Mouse (Mus musculus): ENCODE measurements at regions not wholly inside any gene's neighbourhood (a gene's known extent, or its start where the extent isn't known, plus 50 kb on each side); places are given as distances from the start of the nearest gene placed in this dataset.

GRCm38 (mm10) chr15:31087607-31088006 is 136.5 kb upstream of the Dap start:
- no peak for ATAC-seq (ENCODE audit: poor library complexity, severe bottlenecking)

- ATAC-seq (ENCODE audit: poor library complexity, severe bottlenecking), result no peak
Measured at GRCm38 (mm10) chr15:31091916-31092570, 132.1 kb upstream of the Dap start.

DNA sequence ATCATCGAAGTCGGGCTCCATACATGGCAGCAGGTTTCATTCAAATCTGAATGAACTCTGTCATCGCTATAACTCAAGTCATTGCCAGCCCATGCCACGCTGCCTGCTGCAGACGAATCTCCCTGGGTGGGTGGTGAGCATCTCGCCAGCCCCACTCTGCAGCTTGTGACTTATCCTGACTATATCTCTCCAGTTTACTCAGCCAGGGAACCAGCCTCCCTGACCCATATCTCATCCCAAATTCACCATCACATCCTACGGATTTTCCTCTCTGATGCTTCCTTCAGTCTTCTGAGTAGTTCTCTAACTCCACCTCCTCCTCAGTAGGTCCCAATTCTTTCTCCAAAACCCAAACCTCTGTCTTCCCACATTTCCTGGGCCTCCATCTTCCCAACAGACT is 127.9 kb upstream of the Dap start:
- ATAC-seq (ENCODE audit: poor library complexity, severe bottlenecking), result no peak

DNA sequence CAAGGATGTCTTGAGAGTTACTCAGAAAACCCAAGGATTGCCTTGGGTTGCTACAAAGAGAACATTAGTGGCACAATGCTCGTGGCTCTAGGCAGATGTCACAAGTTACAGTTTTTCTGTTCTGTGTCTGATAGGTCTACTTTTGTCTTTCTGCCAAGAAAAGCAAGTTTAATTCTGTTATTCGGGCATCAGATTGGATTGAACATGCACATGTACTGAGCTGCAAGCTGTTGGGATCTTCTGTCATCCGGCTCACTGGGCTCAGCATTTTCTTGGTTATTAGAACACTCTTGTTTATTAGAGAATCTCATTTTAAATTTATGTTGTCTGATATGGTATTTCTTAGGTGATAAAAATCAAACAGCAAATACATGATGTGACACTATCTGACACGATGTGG is 126.8 kb upstream of the Dap start:
- no peak for ATAC-seq (ENCODE audit: poor library complexity, severe bottlenecking)

- ATAC-seq (ENCODE audit: poor library complexity, severe bottlenecking), result no peak
Measured at GRCm38 (mm10) chr15:31104743-31105142, 119.4 kb upstream of the Dap start.

- no peak for ATAC-seq (ENCODE audit: poor library complexity, severe bottlenecking)
Measured at GRCm38 (mm10) chr15:31106907-31107306, 117.2 kb upstream of the Dap start.

GRCm38 (mm10) chr15:31113216-31113615 is 110.9 kb upstream of the Dap start:
- no peak for ATAC-seq (ENCODE audit: poor library complexity, severe bottlenecking)

DNA sequence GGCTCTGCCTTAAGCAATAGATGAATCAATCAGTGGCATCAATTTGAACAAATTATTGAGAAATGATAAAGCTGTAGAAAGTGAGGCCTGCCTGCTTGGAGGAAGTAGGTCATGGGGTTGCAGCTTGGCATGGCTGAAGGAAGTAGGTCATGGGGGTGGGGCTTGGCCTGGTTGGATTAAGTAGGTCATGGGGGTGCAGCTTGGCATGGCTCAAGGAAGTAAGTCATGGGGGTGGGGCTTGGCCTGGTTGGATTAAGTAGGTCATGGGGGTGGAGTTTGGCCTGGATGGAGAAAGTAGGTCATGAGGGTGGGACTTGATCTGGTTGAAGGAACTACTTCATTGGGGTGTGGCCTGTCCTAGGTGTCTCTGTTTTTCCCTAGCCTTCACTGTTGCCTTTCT is 106.8 kb upstream of the Dap start:
- ATAC-seq (ENCODE audit: poor library complexity, severe bottlenecking), result no peak

DNA sequence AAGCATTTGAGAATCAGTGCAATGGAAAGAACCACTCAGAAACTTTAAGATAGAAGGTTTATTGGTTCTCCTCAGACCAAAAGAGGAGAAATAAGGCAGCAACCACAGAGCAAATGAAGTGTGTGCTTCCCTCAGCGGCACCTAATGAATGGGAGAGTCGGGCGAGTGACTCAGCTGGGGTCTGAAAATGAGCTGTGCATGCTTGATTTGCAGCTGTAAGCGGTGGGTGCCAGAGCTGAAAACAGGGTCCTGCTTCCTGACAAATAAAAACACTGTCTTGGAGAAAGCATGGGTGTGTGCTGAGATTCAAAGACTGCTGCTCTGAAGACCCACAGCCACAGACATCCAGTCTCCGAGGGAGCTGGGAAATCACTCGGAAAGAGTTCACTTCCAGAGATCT is 104.0 kb upstream of the Dap start:
- ATAC-seq (ENCODE audit: poor library complexity, severe bottlenecking), result no peak

DNA sequence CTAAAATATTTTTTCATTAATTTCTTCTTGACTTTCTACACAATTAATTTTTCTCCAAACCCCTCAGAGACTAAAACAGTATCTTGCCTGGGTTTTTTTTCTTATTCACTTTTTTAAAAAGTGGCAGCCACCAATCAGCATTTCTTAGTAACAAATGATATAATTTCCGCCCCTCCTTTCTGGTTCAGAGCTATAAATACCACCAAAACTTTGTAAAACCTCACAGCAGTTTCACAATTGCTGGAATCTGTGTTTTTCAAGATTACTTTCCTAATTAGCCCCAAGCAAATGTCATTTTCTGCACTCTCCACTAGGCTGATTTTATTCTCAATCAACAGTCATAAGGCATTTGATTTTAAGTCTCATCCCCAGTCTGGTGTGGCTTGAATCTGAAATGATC is 98.3 kb upstream of the Dap start:
- no peak for ATAC-seq (ENCODE audit: poor library complexity, severe bottlenecking)

GRCm38 (mm10) chr15:31126999-31127398 is 97.1 kb upstream of the Dap start:
- ATAC-seq (ENCODE audit: poor library complexity, severe bottlenecking), result no peak

GRCm38 (mm10) chr15:31134891-31135290 is 89.2 kb upstream of the Dap start:
- ATAC-seq (ENCODE audit: poor library complexity, severe bottlenecking), result no peak

DNA sequence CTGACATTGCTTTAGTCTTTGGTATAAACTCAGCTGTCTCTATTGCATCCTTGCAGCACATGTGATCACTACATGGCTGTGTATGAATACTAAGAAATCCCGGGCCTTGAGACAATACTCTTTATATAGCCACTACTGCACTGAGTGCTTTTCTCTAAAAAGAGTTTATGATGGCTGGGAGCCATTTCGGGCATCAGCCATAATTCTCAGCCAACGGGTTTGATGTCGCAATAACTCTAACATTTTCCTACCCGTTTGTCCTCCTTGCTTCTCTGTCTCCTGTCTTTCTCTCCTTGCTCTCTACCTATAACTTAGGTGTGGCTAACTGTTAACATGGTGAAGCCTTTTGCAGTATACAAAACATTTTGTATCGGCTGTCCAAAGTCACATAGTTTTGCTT is 85.5 kb upstream of the Dap start:
- no peak for ATAC-seq (ENCODE audit: poor library complexity, severe bottlenecking)

DNA sequence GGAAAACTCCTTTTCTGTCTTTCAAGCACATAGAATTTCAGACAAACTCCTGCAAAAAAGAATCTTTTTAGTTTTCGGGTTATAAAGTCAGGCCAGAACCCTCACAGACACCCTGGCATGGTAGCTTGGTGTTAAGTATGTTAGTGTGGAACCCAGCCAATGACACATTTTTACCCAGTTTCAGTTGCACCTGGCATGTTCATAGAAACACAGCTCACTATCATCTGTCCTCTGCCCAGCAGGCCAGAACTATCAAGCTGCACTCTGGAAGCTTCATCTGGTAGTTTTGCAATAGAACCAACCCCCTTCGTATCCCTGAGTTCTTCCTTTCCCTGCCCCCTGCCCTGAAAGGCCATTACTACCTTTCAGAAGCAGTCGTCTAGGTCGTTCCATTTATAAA is 82.4 kb upstream of the Dap start:
- no peak for ATAC-seq (ENCODE audit: poor library complexity, severe bottlenecking)

GRCm38 (mm10) chr15:31148251-31149145 is 75.6 kb upstream of the Dap start:
- ATAC-seq (ENCODE audit: poor library complexity, severe bottlenecking), result no peak

GRCm38 (mm10) chr15:31149855-31150254 is 74.3 kb upstream of the Dap start:
- ATAC-seq (ENCODE audit: poor library complexity, severe bottlenecking), result no peak

DNA sequence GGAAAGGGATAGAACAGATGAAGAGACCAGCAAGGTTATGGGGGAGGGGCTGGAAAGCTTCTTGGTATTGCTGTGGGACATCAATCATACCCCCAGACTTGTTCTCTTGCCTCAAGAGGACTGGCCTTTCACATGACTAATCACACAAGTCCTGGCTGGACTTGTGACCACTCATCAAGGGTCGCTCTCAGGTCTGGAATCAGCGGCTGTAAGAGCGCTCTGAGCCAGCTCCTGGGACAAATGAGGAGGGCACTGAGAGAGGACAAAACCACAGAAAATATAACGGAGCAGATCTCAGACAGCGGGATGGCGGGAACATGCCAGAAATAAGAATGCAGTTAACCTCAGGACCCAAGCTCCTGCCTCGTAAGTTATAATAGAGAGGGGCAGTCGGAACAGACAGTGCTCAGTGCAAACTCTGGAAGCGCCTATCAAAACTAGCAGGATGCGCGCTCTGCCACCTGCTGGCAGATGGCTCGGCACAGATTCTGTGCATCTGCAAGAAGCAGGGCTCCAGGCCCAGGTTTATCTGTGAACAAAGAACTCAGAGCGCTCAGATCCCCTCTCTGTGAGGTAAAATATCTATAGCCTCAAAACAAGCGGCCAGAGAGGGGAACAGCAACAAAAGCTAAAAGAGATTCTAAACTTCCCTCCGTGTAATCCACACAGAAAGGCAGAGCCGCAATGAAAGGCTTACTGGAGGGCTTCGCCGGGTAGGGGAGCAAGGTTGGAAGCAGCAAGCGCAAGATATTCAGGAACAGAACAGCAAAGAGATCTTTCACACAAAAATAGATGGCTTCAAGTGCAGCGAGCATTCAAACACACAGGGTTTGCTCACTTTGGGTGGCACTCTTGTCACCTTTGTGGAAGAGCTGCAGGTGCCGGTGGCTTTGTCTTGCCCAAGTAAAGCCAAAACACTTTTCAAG is 73.3 kb upstream of the Dap start:
- ATAC-seq (ENCODE audit: poor library complexity, severe bottlenecking), result no peak

- ATAC-seq (ENCODE audit: poor library complexity, severe bottlenecking), result no peak
Measured at GRCm38 (mm10) chr15:31155141-31155540, 69.0 kb upstream of the Dap start.

GRCm38 (mm10) chr15:31166543-31167105 is 57.5 kb upstream of the Dap start:
- ATAC-seq (ENCODE audit: poor library complexity, severe bottlenecking), result 0 out of 2 replicates have a peak, but pooled peaks have one; percentile 43

- no peak for ATAC-seq (ENCODE audit: poor library complexity, severe bottlenecking)
Measured at GRCm38 (mm10) chr15:31167506-31167905, 56.6 kb upstream of the Dap start.

DNA sequence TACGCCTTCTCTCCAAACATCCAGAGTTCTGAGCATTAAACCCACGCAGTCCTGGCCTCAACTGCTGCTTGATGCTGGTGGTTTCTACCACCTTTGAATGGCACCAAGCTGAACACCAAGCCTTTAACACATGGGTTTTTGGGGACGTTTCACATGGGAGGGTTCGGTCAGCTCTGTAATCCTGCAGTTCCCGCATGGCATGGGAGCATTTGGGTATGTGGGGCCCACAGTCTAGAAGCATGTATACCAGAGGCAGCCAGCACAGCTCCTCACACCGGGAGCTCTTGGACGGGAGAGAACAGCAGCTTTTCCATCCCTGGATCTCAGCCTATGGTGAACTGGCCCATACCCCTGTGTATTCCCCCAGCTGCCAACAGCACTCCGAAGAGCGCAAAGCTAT is 55.9 kb upstream of the Dap start:
- no peak for ATAC-seq (ENCODE audit: poor library complexity, severe bottlenecking)
